Mouse (Mus musculus) limb, embryonic 12.5 days (tissue): ENCODE results near the gene Foxn3. TPM values are rescaled to one million over a fixed set of nuclear protein-coding genes. Genes with fewer than 3 reads are reported as not detected.

Experiments used
- ATAC-seq: fragments of 200-750 bp; cut with Nextera tagmentation; 2 replicates; pipeline ENCODE4 v1.8.0; 2017; ENCODE audit warnings: low read depth, moderate TSS enrichment; ENCODE audit not compliant: insufficient number of reproducible peaks, insufficient read depth, low FRiP score, low TSS enrichment
- H3K27ac ChIP-seq: fragments of 300-500 bp; sonication (generic); 2 replicates; pipeline ENCODE4 v1.5.1; 2016; ENCODE audit warnings: mild to moderate bottlenecking, moderate library complexity
- H3K27me3 ChIP-seq: fragments of 300-500 bp; sonication (generic); 2 replicates; pipeline ENCODE4 v1.6.1; 2016; ENCODE audit warnings: mild to moderate bottlenecking, moderate library complexity
- H3K36me3 ChIP-seq: fragments of 300-500 bp; sonication (generic); 2 replicates; pipeline ENCODE4 v1.6.1; 2016; ENCODE audit warnings: mild to moderate bottlenecking, moderate library complexity
- H3K4me1 ChIP-seq: fragments of 300-500 bp; sonication (generic); replicated peaks from 2 replicates; pipeline ENCODE4 v1.6.1; 2016
- H3K4me2 ChIP-seq: fragments of 300-500 bp; sonication (generic); 2 replicates; pipeline ENCODE4 v1.6.1; 2016; ENCODE audit warnings: mild to moderate bottlenecking, moderate library complexity
- H3K4me3 ChIP-seq: fragments of 300-500 bp; sonication (generic); replicated peaks from 2 replicates; pipeline ENCODE4 v1.5.1; 2016; ENCODE audit warnings: mild to moderate bottlenecking
- H3K9ac ChIP-seq: fragments of 300-500 bp; sonication (generic); replicated peaks from 2 replicates; pipeline ENCODE4 v1.6.1; 2016; ENCODE audit warnings: mild to moderate bottlenecking, moderate library complexity
- H3K9me3 ChIP-seq: fragments of 300-500 bp; sonication (generic); 2 replicates; pipeline ENCODE4 v1.6.1; 2016; ENCODE audit warnings: mild to moderate bottlenecking, moderate library complexity
- WGBS: fragments of 180-500 bp; shearing (Covaris S2); methylation state at CpG from one replicate; pipeline ENCODE4 v1.1.7; 2016; 5-methylcytosine and 5-hydroxymethylcytosine counted together
- polyA plus RNA-seq: library from polyadenylated mRNA; unstranded; fragments of >200 nt; fragmentation: Nextera tagmentation; extraction: Ambion mirVana; gene quantifications from 2 replicates; pipeline ENCODE4 v1.2.1, GENCODE M21; 2016

Foxn3 gene
- polyA plus RNA-seq, 1 experiment from 2014 or later: 115 TPM

GRCm38 (mm10) chr12:99254436-99254835, 308.9 kb downstream of the Foxn3 start:
- H3K27me3 ChIP-seq: no peaks in the 10 kb centered on the region
- no peaks in the 10 kb centered on the region for H3K36me3 ChIP-seq
- H3K27ac ChIP-seq: no peak overlapping the region
- no peak overlapping the region for H3K9ac ChIP-seq
- 88% methylated on average over 8 of the region's 8 CpGs for whole genome bisulfite sequencing
- no peaks in the 10 kb centered on the region for H3K9me3 ChIP-seq
- no peaks in the 10 kb centered on the region for H3K4me1 ChIP-seq
- H3K4me2 ChIP-seq: no peak overlapping the region
- ATAC-seq: no peak
- H3K4me3 ChIP-seq: no peak overlapping the region

DNA sequence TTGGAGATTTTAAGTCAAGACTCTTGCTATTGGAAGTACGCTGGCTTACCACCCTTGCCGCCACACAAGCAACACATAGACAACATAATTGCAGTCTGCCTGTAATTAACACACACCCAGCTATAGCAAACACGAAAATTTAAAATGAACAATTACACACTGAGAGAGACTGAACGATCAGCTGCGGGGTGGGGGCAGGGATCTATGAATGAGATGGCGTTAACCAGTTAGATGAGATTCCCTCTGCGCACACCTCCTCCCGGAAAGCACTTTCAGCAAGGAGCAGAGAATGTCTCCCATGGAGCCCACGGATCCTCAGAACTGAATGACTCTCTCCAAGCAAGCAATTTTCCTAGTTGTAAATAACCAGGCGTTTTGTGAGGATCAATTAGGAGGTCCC, 309.8 kb downstream of the Foxn3 start:
- H3K27ac ChIP-seq: no peak overlapping the region
- H3K9me3 ChIP-seq: no peaks in the 10 kb centered on the region
- H3K4me3 ChIP-seq: no peak overlapping the region
- no peaks in the 10 kb centered on the region for H3K27me3 ChIP-seq
- H3K9ac ChIP-seq: no peak overlapping the region
- no peak for ATAC-seq
- H3K4me1 ChIP-seq: no peaks in the 10 kb centered on the region
- H3K4me2 ChIP-seq: no peak overlapping the region
- WGBS: 85% methylated on average over 10 of the region's 10 CpGs
- no peaks in the 10 kb centered on the region for H3K36me3 ChIP-seq

DNA sequence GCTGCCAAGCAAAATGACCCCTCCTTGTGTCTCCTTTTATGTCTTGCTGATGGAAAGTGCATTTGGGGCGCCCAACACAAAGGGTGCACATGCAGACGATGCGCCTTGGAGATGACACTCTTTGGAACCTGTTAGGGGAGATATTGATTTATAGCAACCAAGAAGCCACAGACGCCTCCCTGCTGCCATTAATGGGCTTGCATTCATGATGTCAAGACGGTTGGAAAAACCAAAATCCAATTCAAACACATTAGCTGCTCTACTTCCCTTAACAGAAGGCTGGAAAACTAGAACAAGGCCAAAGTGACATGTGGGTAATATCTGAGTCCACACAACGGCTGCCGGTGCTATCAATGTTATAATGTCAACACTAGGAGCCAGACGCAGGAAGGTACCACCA, 314.8 kb downstream of the Foxn3 start:
- H3K9me3 ChIP-seq: no peaks in the 10 kb centered on the region
- 87% methylated on average over 8 of the region's 8 CpGs for WGBS

DNA sequence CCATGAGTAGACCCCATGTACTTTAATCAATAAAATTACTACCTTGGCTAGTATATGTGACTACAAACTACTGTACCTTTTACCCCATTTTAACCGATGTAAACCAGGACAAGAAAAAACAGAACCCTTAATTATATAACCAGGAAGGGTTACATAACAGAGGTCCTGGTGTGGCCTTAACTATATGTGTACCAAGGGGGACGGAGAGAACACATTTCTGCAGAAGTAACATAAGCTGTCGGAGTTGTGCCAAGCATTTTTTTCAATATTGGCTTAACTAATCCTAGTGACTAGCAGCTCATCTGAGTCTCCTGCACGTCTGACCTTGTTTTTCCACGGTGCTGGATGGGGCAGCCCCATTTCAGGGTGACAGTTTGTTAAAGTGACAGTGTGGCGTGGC, 315.4 kb downstream of the Foxn3 start:
- no peak for ATAC-seq
- no peaks in the 10 kb centered on the region for H3K27me3 ChIP-seq
- no peak overlapping the region for H3K4me3 ChIP-seq
- no peak overlapping the region for H3K27ac ChIP-seq
- no peak overlapping the region for H3K9ac ChIP-seq
- H3K4me1 ChIP-seq: peaks cover 10% of the 10 kb centered on the region
- H3K9me3 ChIP-seq: no peaks in the 10 kb centered on the region
- 71% methylated on average over 6 of the region's 6 CpGs for WGBS
- H3K4me2 ChIP-seq: no peak overlapping the region
- no peaks in the 10 kb centered on the region for H3K36me3 ChIP-seq

More for the DNA sequence above, 314.8 kb downstream of the Foxn3 start:
- H3K4me3 ChIP-seq: no peak overlapping the region
- ATAC-seq: no peak
- peaks cover 7% of the 10 kb centered on the region for H3K4me1 ChIP-seq
- H3K4me2 ChIP-seq: no peak overlapping the region
- H3K36me3 ChIP-seq: no peaks in the 10 kb centered on the region
- no peak overlapping the region for H3K9ac ChIP-seq
- no peak overlapping the region for H3K27ac ChIP-seq
- H3K27me3 ChIP-seq: no peaks in the 10 kb centered on the region

GRCm38 (mm10) chr12:99246984-99247746, 316.2 kb downstream of the Foxn3 start:
- 76% methylated on average over 10 of the region's 10 CpGs for WGBS
- Histone ChIP-seq H3K9me3 (no peaks in the 10 kb centered on the region), H3K4me3 (no peak overlapping the region), H3K27me3 (no peaks in the 10 kb centered on the region), H3K4me1 (peaks cover 10% of the 10 kb centered on the region), H3K4me2 (no peak overlapping the region), H3K9ac (no peak overlapping the region), H3K36me3 (no peaks in the 10 kb centered on the region), H3K27ac (no peak overlapping the region)
- no peak for ATAC-seq

- Histone ChIP-seq H3K27me3 (no peaks in the 10 kb centered on the region), H3K27ac (no peak overlapping the region), H3K4me3 (no peak overlapping the region), H3K36me3 (no peaks in the 10 kb centered on the region), H3K9ac (no peak overlapping the region), H3K4me1 (peaks cover 29% of the 10 kb centered on the region), H3K9me3 (no peaks in the 10 kb centered on the region), H3K4me2 (no peak overlapping the region)
- no peak for ATAC-seq
- WGBS: 88% methylated on average over 9 of the region's 9 CpGs
Measured at GRCm38 (mm10) chr12:99244673-99245072, 318.7 kb downstream of the Foxn3 start.

GRCm38 (mm10) chr12:99244264-99244663, 319.1 kb downstream of the Foxn3 start:
- no peaks in the 10 kb centered on the region for H3K27me3 ChIP-seq
- H3K27ac ChIP-seq: no peak overlapping the region
- peaks cover 29% of the 10 kb centered on the region for H3K4me1 ChIP-seq
- H3K36me3 ChIP-seq: no peaks in the 10 kb centered on the region
- H3K4me2 ChIP-seq: no peak overlapping the region
- no peak overlapping the region for H3K4me3 ChIP-seq
- ATAC-seq: no peak
- WGBS: 94% methylated on average over 6 of the region's 6 CpGs
- no peak overlapping the region for H3K9ac ChIP-seq
- no peaks in the 10 kb centered on the region for H3K9me3 ChIP-seq

DNA sequence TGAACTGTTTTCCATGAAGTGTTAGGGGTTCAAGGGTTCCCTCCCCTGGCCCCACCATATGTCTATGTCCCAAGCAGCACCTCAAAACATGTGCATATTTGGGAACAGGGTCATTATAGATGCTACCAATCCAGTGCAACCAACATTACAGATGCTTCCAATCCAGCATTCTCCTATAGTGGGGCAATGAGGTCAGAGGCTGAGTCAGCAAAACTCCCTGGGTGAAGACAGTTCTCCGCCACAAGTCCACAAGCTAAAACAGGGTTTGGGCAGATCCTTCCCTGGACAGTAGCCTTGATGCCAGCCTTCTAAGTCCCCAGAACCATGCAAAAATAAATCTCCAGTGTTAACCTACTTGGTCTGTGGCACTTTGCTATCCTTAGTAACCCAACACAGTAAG, 320.1 kb downstream of the Foxn3 start:
- Histone ChIP-seq H3K4me3 (no peak overlapping the region), H3K4me1 (peaks cover 29% of the 10 kb centered on the region), H3K4me2 (no peak overlapping the region), H3K27ac (no peak overlapping the region), H3K36me3 (no peaks in the 10 kb centered on the region), H3K9ac (no peak overlapping the region), H3K9me3 (no peaks in the 10 kb centered on the region), H3K27me3 (no peaks in the 10 kb centered on the region)
- 93% methylated on average over 1 of the region's 1 CpGs for whole genome bisulfite sequencing
- ATAC-seq: no peak

DNA sequence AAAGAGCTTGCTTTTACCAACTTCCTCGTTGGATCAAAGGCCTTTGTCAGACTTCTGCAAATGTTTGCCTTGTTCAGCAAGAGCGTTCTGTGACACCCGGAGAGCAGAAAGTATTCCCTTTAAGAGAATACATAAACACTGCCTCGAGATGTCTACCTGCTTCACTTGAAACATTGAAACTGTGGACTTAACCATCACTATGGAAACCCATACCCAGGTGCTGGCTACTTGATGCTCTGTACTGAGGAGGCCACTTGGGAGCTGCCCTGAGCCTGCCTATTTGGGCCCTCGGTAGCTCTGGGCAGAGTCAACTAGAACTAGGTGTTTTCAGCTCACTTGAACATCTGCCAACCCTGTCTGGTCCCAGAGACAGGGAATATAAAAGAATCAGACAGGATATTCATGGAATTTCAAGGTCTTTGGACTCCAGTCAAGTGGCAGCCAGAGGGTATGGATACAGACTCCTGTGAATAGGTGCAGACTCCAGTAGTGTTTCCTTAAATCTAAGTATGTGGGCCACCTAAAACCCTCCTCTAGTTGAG, 323.1 kb downstream of the Foxn3 start:
- H3K9me3 ChIP-seq: no peaks in the 10 kb centered on the region
- peaks cover 22% of the 10 kb centered on the region for H3K4me1 ChIP-seq
- WGBS: 80% methylated on average over 5 of the region's 5 CpGs
- H3K27me3 ChIP-seq: no peaks in the 10 kb centered on the region
- no peak overlapping the region for H3K4me3 ChIP-seq
- H3K27ac ChIP-seq: no peak overlapping the region
- H3K36me3 ChIP-seq: peaks cover 2% of the 10 kb centered on the region; the same call in 1 of the 2 replicates
- H3K4me2 ChIP-seq: no peak overlapping the region
- no peak overlapping the region for H3K9ac ChIP-seq
- no peak for ATAC-seq

- no peak for ATAC-seq
- no peak overlapping the region for H3K9ac ChIP-seq
- no peaks in the 10 kb centered on the region for H3K27me3 ChIP-seq
- 84% methylated on average over 11 of the region's 11 CpGs for whole genome bisulfite sequencing
- no peak overlapping the region for H3K4me3 ChIP-seq
- peaks cover 4% of the 10 kb centered on the region; the same call in 1 of the 2 replicates for H3K36me3 ChIP-seq
- H3K27ac ChIP-seq: no peak overlapping the region
- no peaks in the 10 kb centered on the region for H3K9me3 ChIP-seq
- H3K4me1 ChIP-seq: peaks cover 22% of the 10 kb centered on the region
- H3K4me2 ChIP-seq: no peak overlapping the region
Measured at GRCm38 (mm10) chr12:99239735-99240134, 323.6 kb downstream of the Foxn3 start.

DNA sequence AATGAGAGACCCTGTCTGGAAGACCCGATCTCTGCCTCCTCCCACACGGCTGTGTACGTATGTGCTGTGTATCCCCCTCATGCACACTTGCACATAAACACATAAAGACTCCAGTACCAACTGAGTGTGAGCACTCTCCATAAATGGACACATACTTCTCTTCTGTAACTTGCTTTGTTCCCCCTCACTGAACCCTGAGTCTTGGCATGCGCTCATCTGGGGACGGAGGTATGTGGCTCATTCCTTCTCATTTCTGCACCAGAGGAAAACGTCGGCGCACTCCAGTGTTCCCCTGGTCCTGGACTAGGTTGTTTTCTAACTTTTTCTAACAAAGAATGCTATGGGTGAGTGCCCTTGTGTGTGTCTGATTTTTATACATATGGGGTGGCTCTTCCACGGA, 325.9 kb downstream of the Foxn3 start:
- no peak overlapping the region for H3K27ac ChIP-seq
- ATAC-seq: no peak
- no peaks in the 10 kb centered on the region for H3K9me3 ChIP-seq
- no peak overlapping the region for H3K9ac ChIP-seq
- H3K36me3 ChIP-seq: peaks cover 4% of the 10 kb centered on the region; the same call in 1 of the 2 replicates
- no peaks in the 10 kb centered on the region for H3K27me3 ChIP-seq
- 92% methylated on average over 9 of the region's 9 CpGs for WGBS
- H3K4me2 ChIP-seq: no peak overlapping the region
- H3K4me1 ChIP-seq: peaks cover 24% of the 10 kb centered on the region
- no peak overlapping the region for H3K4me3 ChIP-seq

DNA sequence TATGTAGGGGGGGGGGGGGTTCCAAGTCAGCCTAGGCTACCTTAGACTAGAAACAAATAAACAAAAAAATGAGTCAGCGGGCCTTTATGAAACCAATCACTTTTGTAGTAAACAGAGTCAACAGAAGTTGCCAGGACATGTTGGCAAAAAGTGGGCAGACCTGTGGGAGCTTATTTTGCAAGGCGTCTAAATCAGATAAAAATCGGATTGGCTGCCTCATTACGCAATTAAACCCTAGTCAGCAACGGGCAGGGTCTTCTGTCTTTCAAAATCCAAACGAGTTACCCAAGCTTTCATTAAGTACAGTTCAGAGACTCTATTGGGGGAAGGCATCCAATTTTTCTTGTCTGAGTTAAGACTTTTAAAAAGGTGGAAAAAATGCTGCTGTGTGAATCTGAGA, 329.0 kb downstream of the Foxn3 start:
- no peak overlapping the region; the same call in 1 of the 2 replicates for H3K27ac ChIP-seq
- H3K4me2 ChIP-seq: no peak overlapping the region
- ATAC-seq: no peak

More for the DNA sequence above, 329.0 kb downstream of the Foxn3 start:
- H3K9ac ChIP-seq: no peak overlapping the region
- H3K9me3 ChIP-seq: no peaks in the 10 kb centered on the region
- WGBS: 71% methylated on average over 6 of the region's 6 CpGs
- H3K4me3 ChIP-seq: no peak overlapping the region
- H3K4me1 ChIP-seq: peaks cover 21% of the 10 kb centered on the region
- H3K27me3 ChIP-seq: no peaks in the 10 kb centered on the region
- peaks cover 4% of the 10 kb centered on the region; the same call in 1 of the 2 replicates for H3K36me3 ChIP-seq
